Mouse (Mus musculus): ENCODE measurements at regions not wholly inside any gene's neighbourhood (a gene's known extent, or its start where the extent isn't known, plus 50 kb on each side); places are given as distances from the start of the nearest gene placed in this dataset.

DNA sequence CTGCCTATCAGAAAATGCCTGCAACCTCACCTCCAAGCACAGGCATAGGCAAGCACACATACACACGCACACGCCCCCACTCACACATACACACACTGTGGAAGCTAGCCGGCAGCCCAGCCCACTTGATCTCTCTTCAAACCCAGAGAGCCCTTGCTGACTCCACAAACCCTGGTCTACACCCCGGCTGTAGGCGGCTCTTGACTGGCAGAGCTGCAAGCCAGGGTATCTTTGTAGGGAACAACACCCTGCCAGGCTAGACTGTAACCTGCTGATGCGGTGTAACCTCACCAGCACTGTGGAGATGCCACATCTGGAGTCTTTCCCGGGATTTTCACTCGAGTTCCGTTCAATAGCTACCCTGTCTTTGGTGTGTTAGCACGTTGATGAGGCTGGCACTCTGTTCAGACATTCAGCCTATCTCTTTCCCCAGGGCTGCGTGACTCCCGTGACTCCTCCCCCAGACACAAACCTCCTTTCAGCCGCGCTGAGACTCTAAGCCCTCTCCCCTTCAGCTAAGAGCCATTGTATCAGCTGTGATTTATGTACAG, 261.3 kb downstream of the Mycn start:
- TF ChIP-seq CTCF (IDR thresholded peaks at IDR 0.05; ENCODE audit: low read depth) = no peak
- TF ChIP-seq EP300 (IDR thresholded peaks at IDR 0.05; ENCODE audit: low read depth) = no peak
